Comparison of ENCODE assay signal across 23 mouse cellular contexts in the genomic region with DNA sequence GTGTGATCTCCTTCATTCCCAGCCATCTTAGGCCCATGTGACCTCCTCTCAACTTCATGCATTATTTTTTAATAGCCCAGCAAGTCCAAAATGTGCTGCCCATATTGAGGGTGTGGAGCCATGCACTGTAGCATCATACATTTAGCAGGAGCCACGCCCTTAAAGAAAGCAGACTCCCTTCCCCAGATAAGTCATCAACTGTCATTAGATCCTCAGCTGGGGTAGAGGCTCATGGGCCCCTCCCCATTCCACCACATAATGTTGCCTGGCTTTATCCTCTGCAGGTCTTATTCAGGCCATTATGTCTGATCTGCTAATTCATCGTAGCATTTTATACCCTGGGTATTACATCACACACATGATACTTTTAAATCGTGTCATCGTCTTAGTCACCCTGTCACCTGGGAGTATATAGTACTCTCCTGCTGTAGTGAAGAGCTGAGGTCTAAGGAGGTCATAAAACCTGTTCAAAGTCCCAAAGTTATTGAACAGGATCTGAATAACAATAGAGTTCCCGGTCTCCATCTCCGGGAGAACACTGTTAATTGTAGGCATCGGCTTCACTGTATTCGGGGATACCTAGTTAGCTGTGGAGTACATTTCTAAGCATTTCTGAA. TPM values are rescaled to one million over a fixed set of nuclear protein-coding genes. Genes with fewer than 3 reads are reported as not detected.
DNase-seq lines count a peak whose midpoint lies in the region; ATAC-seq lines count a peak whose summit lies in the region.
"Had no signal": no experiment of that assay in that cellular context is flagged by ENCODE, and none has a peak within 500 bp of the region (broad histone marks: within the 10 kb centered on the region; RNA-seq: fewer than 3 reads in every experiment).

No protein-coding gene starts in this region.

- no peaks in the 10 kb centered on the region for H3K27me3 ChIP-seq in midbrain, embryonic 11.5 days (ENCODE audit: control insufficient read depth, insufficient read depth, low read length)
- no peaks in the 10 kb centered on the region for H3K27me3 ChIP-seq in midbrain, embryonic 13.5 days
- no peaks in the 10 kb centered on the region for H3K27me3 ChIP-seq in liver, embryonic 13.5 days
- no peaks in the 10 kb centered on the region for H3K27me3 ChIP-seq in forebrain, embryonic 16.5 days (replicated peaks; ENCODE audit: control insufficient read depth, insufficient read depth, low read length)
- H3K27me3 ChIP-seq: embryonic facial prominence, embryonic 13.5 days; forebrain, embryonic 12.5 days; heart, embryonic 15.5 days had no signal

- intact Hi-C loops in heart, postnatal 10 days (cut with DNase I): no loop called here

- DNase-seq in heart, adult 11 months: peak; percentile 61
- no peak for DNase-seq in heart, postnatal 10 days
- peak; percentile 62 for DNase-seq in midbrain, embryonic 11.5 days (ENCODE audit: low spot score, missing footprints)
- DNase-seq in liver, embryonic 13.5 days: no peak
- no peak for DNase-seq in thymus, adult 18-20 months
- DNase-seq: B cell, adult 2 months; cerebellum, adult 18-20 months; cerebellum, adult 9-11 months; cerebellum, postnatal 36 days; forebrain, postnatal 0 days; gastrocnemius, adult 2 months; gastrocnemius, postnatal 25 days had no signal

- H3K4me3 ChIP-seq in midbrain, embryonic 11.5 days (ENCODE audit: low read depth, low read length): no peak overlapping the region
- H3K4me3 ChIP-seq in midbrain, embryonic 13.5 days (replicated peaks): no peak overlapping the region
- H3K4me3 ChIP-seq in liver, embryonic 13.5 days (replicated peaks): no peak overlapping the region
- H3K4me3 ChIP-seq in forebrain, embryonic 16.5 days (replicated peaks; ENCODE audit: low read length): no peak overlapping the region
- H3K4me3 ChIP-seq: embryonic facial prominence, embryonic 13.5 days; forebrain, embryonic 12.5 days; gastrocnemius, adult 2 months; heart, embryonic 10.5 days; heart, embryonic 15.5 days; hindbrain, embryonic 10.5 days had no signal

- H3K27ac ChIP-seq in midbrain, embryonic 11.5 days (ENCODE audit: low read depth, low read length): no peak overlapping the region
- H3K27ac ChIP-seq in midbrain, embryonic 13.5 days: no peak overlapping the region
- no peak overlapping the region for H3K27ac ChIP-seq in liver, embryonic 13.5 days
- no peak overlapping the region for H3K27ac ChIP-seq in forebrain, embryonic 16.5 days (ENCODE audit: low read length)
- H3K27ac ChIP-seq: embryonic facial prominence, embryonic 13.5 days; forebrain, embryonic 12.5 days; gastrocnemius, adult 2 months; heart, embryonic 10.5 days; heart, embryonic 15.5 days; hindbrain, embryonic 10.5 days; hindbrain, embryonic 14.5 days had no signal

- H3K9ac ChIP-seq in midbrain, embryonic 11.5 days (ENCODE audit: low read length): no peak overlapping the region
- H3K9ac ChIP-seq in midbrain, embryonic 13.5 days (replicated peaks): no peak overlapping the region
- H3K9ac ChIP-seq in liver, embryonic 13.5 days: no peak overlapping the region
- H3K9ac ChIP-seq in forebrain, embryonic 16.5 days (replicated peaks; ENCODE audit: low read depth, low read length): no peak overlapping the region
- H3K9ac ChIP-seq: embryonic facial prominence, embryonic 13.5 days; forebrain, embryonic 12.5 days; forebrain, postnatal 0 days; heart, embryonic 15.5 days; hindbrain, embryonic 14.5 days had no signal

- H3K36me3 ChIP-seq in midbrain, embryonic 11.5 days (ENCODE audit: control insufficient read depth, insufficient read depth, low read length): no peaks in the 10 kb centered on the region
- H3K36me3 ChIP-seq in midbrain, embryonic 13.5 days: no peaks in the 10 kb centered on the region
- H3K36me3 ChIP-seq in liver, embryonic 13.5 days: no peaks in the 10 kb centered on the region
- no peaks in the 10 kb centered on the region for H3K36me3 ChIP-seq in forebrain, embryonic 16.5 days (ENCODE audit: control insufficient read depth, insufficient read depth)
- H3K36me3 ChIP-seq: embryonic facial prominence, embryonic 13.5 days; forebrain, embryonic 12.5 days; G1E; heart, embryonic 10.5 days; heart, embryonic 15.5 days; hindbrain, embryonic 10.5 days had no signal

- H3K4me2 ChIP-seq in midbrain, embryonic 11.5 days: no peak overlapping the region
- H3K4me2 ChIP-seq in midbrain, embryonic 13.5 days (replicated peaks): no peak overlapping the region
- no peak overlapping the region for H3K4me2 ChIP-seq in liver, embryonic 13.5 days
- H3K4me2 ChIP-seq in forebrain, embryonic 16.5 days (ENCODE audit: low read length): no peak overlapping the region
- H3K4me2 ChIP-seq: embryonic facial prominence, embryonic 13.5 days; forebrain, embryonic 12.5 days; heart, embryonic 15.5 days; hindbrain, embryonic 14.5 days had no signal

- H3K9me3 ChIP-seq in midbrain, embryonic 11.5 days (ENCODE audit: control insufficient read depth, low read length): peaks cover 3% of the 10 kb centered on the region; the same call in 1 of the 2 replicates
- peaks cover 4% of the 10 kb centered on the region; the same call in 1 of the 2 replicates for H3K9me3 ChIP-seq in midbrain, embryonic 13.5 days
- no peaks in the 10 kb centered on the region for H3K9me3 ChIP-seq in liver, embryonic 13.5 days (replicated peaks)
- 0 out of 2 replicates have a peak, but pooled peaks cover 4% of the 10 kb centered on the region for H3K9me3 ChIP-seq in forebrain, embryonic 16.5 days (ENCODE audit: control insufficient read depth, low read length)
- H3K9me3 ChIP-seq: embryonic facial prominence, embryonic 13.5 days; forebrain, embryonic 12.5 days; heart, embryonic 15.5 days; hindbrain, embryonic 10.5 days had no signal

- WGBS in midbrain, embryonic 11.5 days: 88% methylated on average over 8 of the region's 8 CpGs
- 89% methylated on average over 8 of the region's 8 CpGs for WGBS in midbrain, embryonic 13.5 days
- 76% methylated on average over 8 of the region's 8 CpGs for WGBS in liver, embryonic 13.5 days (ENCODE audit: insufficient replicate concordance)
- 88% methylated on average over 8 of the region's 8 CpGs for WGBS in forebrain, embryonic 16.5 days

- ATAC-seq in midbrain, embryonic 11.5 days (ENCODE audit: low FRiP score): no peak
- ATAC-seq in midbrain, embryonic 13.5 days: no peak
- ATAC-seq in liver, embryonic 13.5 days (ENCODE audit: low read depth): peak; percentile 83
- ATAC-seq in megakaryocyte-erythroid progenitor cell, adult 5-6 weeks (replicated peaks; ENCODE audit: low FRiP score, low TSS enrichment, poor library complexity, severe bottlenecking): peak; percentile 72
- ATAC-seq in forebrain, embryonic 16.5 days: no peak
- ATAC-seq: CD4-positive, CD25-positive, alpha-beta regulatory T cell, adult 4 months; forebrain, postnatal 0 days had no signal

- peaks cover 4% of the 10 kb centered on the region for H3K4me1 ChIP-seq in midbrain, embryonic 11.5 days (ENCODE audit: control insufficient read depth, insufficient read depth, low read length)
- peaks cover 4% of the 10 kb centered on the region; the same call in 1 of the 2 replicates for H3K4me1 ChIP-seq in midbrain, embryonic 13.5 days (replicated peaks)
- H3K4me1 ChIP-seq in liver, embryonic 13.5 days (replicated peaks): peaks cover 11% of the 10 kb centered on the region
- no peaks in the 10 kb centered on the region for H3K4me1 ChIP-seq in forebrain, embryonic 16.5 days (replicated peaks; ENCODE audit: control insufficient read depth, insufficient read depth, low read length)
- H3K4me1 ChIP-seq: embryonic facial prominence, embryonic 13.5 days; heart, embryonic 15.5 days had no signal

RNA-seq across cellular contexts. Expression of gene Eps8, which starts 57.1 kb away (rescaled TPM):
- 10 to 100 TPM; 20.4 to 25.2 TPM for total RNA-seq in heart, postnatal 10 days (2021)
- 6.7 and 6.8 TPM in 2 replicates for polyA plus RNA-seq in midbrain, embryonic 11.5 days (2014; fragmentation: Nextera tagmentation; extraction: Ambion mirVana)
- 11.3 and 13.0 TPM in 2 replicates for polyA plus RNA-seq in midbrain, embryonic 13.5 days (2015; fragmentation: Nextera tagmentation; extraction: Ambion mirVana)
- polyA plus RNA-seq in liver, embryonic 13.5 days (2015; fragmentation: Nextera tagmentation; extraction: Ambion mirVana): 1.7 and 1.9 TPM in 2 replicates
- 0.69 and 0.92 TPM in 2 replicates for total RNA-seq in megakaryocyte-erythroid progenitor cell, adult 5-6 weeks (2014; fragmentation: Nextera tagmentation)
- total RNA-seq in megakaryocyte-erythroid progenitor cell, adult 5-6 weeks (2017): 1.7 TPM in 1 of 2 replicates, not detected in the other
- polyA plus RNA-seq in forebrain, embryonic 16.5 days (2015; fragmentation: Nextera tagmentation; extraction: Ambion mirVana): 16.6 and 20.9 TPM in 2 replicates
- polyA plus RNA-seq: G1E had no signal

Comparison
In these comparisons a context has a peak if more than half of its experiments do, and no peak if none do; other contexts are left out.
1. DNase-seq: peak in heart, adult 11 months (single experiment) and midbrain, embryonic 11.5 days (single experiment); none in heart, postnatal 10 days (0 of 2), liver, embryonic 13.5 days (single experiment) and thymus, adult 18-20 months (0 of 2).
2. ATAC-seq: peak in liver, embryonic 13.5 days (single experiment) and megakaryocyte-erythroid progenitor cell, adult 5-6 weeks (single experiment); none in midbrain, embryonic 11.5 days (single experiment), midbrain, embryonic 13.5 days (single experiment) and forebrain, embryonic 16.5 days (single experiment).